Mouse (Mus musculus): ENCODE data around the gene Serpinb1a. TPM values are rescaled to one million over a fixed set of nuclear protein-coding genes. Genes with fewer than 3 reads are reported as not detected.
"Not testable (repeated sequence)": the region's sequence is repeated elsewhere in the genome, so short reads cannot be mapped to it uniquely, and the experiment has no call there.

Serpinb1a gene
- 598 and 670 TPM in 2 replicates for polyA plus RNA-seq (2015; fragmentation: Nextera tagmentation; extraction: Ambion mirVana)

- 21% methylated on average over 10 of the region's 10 CpGs for WGBS
- no peaks in the 10 kb centered on the region for H3K27me3 ChIP-seq (replicated peaks; ENCODE audit: control insufficient read depth, insufficient read depth, low read length)
- peak within 1 kb of the TSS; percentile 95 for H3K27ac ChIP-seq (ENCODE audit: low read depth, low read length)
- H3K4me2 ChIP-seq (replicated peaks; ENCODE audit: low read depth): peak within 1 kb of the TSS; percentile 68
- peak; percentile 35 for ATAC-seq
- peak within 1 kb of the TSS; percentile 44 for H3K4me3 ChIP-seq (ENCODE audit: low read depth, low read length)
- H3K9me3 ChIP-seq (ENCODE audit: control insufficient read depth): no peaks in the 10 kb centered on the region
- no peak for TF ChIP-seq CTCF (IDR thresholded peaks at IDR 0.05; ENCODE audit: low read depth)
- H3K9ac ChIP-seq (ENCODE audit: low read depth, low read length): peak within 1 kb of the TSS; percentile 53
- H3K4me1 ChIP-seq (replicated peaks; ENCODE audit: control insufficient read depth, insufficient read depth, low read length): peaks cover 8% of the 10 kb centered on the region
- peaks cover 16% of the 10 kb centered on the region for H3K36me3 ChIP-seq (ENCODE audit: control insufficient read depth, insufficient read depth)
Observed at GRCm38 (mm10) chr13:32850668-32851404, at the start of gene Serpinb1a. Serpinb1a (minus strand) TSS chr13:32851185.

- no peaks in the 10 kb centered on the region for H3K27me3 ChIP-seq (replicated peaks; ENCODE audit: control insufficient read depth, insufficient read depth, low read length)
- H3K36me3 ChIP-seq (ENCODE audit: control insufficient read depth, insufficient read depth): no peaks in the 10 kb centered on the region
- no peak overlapping the region for H3K9ac ChIP-seq (ENCODE audit: low read depth, low read length)
- no peaks in the 10 kb centered on the region for H3K4me1 ChIP-seq (replicated peaks; ENCODE audit: control insufficient read depth, insufficient read depth, low read length)
- H3K4me3 ChIP-seq (ENCODE audit: low read depth, low read length): no peak overlapping the region
- ATAC-seq: peak; percentile 49; the same call in 1 of the 2 replicates
- peak; percentile 79 for TF ChIP-seq CTCF (IDR thresholded peaks at IDR 0.05; ENCODE audit: low read depth)
- H3K4me2 ChIP-seq (replicated peaks; ENCODE audit: low read depth): no peak overlapping the region
- 10% methylated on average over 2 of the region's 2 CpGs for WGBS
- H3K9me3 ChIP-seq (ENCODE audit: control insufficient read depth): no peaks in the 10 kb centered on the region
- no peak overlapping the region for H3K27ac ChIP-seq (ENCODE audit: low read depth, low read length)
Observed at GRCm38 (mm10) chr13:32900639-32901038, 49.7 kb upstream of the Serpinb1a start.

- H3K9me3 ChIP-seq (ENCODE audit: control insufficient read depth); H3K36me3 ChIP-seq (ENCODE audit: control insufficient read depth, insufficient read depth); H3K4me2 ChIP-seq (replicated peaks; ENCODE audit: low read depth); H3K27ac ChIP-seq (ENCODE audit: low read depth, low read length); H3K4me1 ChIP-seq (replicated peaks; ENCODE audit: control insufficient read depth, insufficient read depth, low read length); H3K9ac ChIP-seq (ENCODE audit: low read depth, low read length); H3K4me3 ChIP-seq (ENCODE audit: low read depth, low read length); ATAC-seq; H3K27me3 ChIP-seq (replicated peaks; ENCODE audit: control insufficient read depth, insufficient read depth, low read length): not testable (repeated sequence)
- WGBS: 60% methylated on average over 1 of the region's 2 CpGs
Observed at GRCm38 (mm10) chr13:32899114-32899513, 48.1 kb upstream of the Serpinb1a start.

- H3K36me3 ChIP-seq (ENCODE audit: control insufficient read depth, insufficient read depth): no peaks in the 10 kb centered on the region
- no peak within 1 kb of the TSS for H3K27ac ChIP-seq (ENCODE audit: low read depth, low read length)
- no peak within 1 kb of the TSS for H3K9ac ChIP-seq (ENCODE audit: low read depth, low read length)
- no peak for TF ChIP-seq CTCF (IDR thresholded peaks at IDR 0.05; ENCODE audit: low read depth)
- H3K4me3 ChIP-seq (ENCODE audit: low read depth, low read length): no peak within 1 kb of the TSS
- no peaks in the 10 kb centered on the region for H3K4me1 ChIP-seq (replicated peaks; ENCODE audit: control insufficient read depth, insufficient read depth, low read length)
- no peaks in the 10 kb centered on the region for H3K27me3 ChIP-seq (replicated peaks; ENCODE audit: control insufficient read depth, insufficient read depth, low read length)
- H3K9me3 ChIP-seq (ENCODE audit: control insufficient read depth): no peaks in the 10 kb centered on the region
- no peak for ATAC-seq
- WGBS: 61% methylated on average over 2 of the region's 2 CpGs
- H3K4me2 ChIP-seq (replicated peaks; ENCODE audit: low read depth): no peak within 1 kb of the TSS
Observed at GRCm38 (mm10) chr13:32898111-32898510, 47.1 kb upstream of the Serpinb1a start, which contains the start of gene Serpinb1c. Serpinb1c (minus strand) TSS chr13:32898211.

- TF ChIP-seq CTCF (IDR thresholded peaks at IDR 0.05; ENCODE audit: low read depth): no peak
Observed at GRCm38 (mm10) chr13:32896931-32897330, 45.9 kb upstream of the Serpinb1a start.

GRCm38 (mm10) chr13:32884755-32885154, 33.8 kb upstream of the Serpinb1a start:
- ATAC-seq: no peak

More at GRCm38 (mm10) chr13:32896931-32897330, 45.9 kb upstream of the Serpinb1a start:
- Histone ChIP-seq H3K36me3 (ENCODE audit: control insufficient read depth, insufficient read depth) (no peaks in the 10 kb centered on the region), H3K9me3 (ENCODE audit: control insufficient read depth) (no peaks in the 10 kb centered on the region), H3K27ac (ENCODE audit: low read depth, low read length) (no peak overlapping the region), H3K4me2 (replicated peaks; ENCODE audit: low read depth) (no peak overlapping the region), H3K4me3 (ENCODE audit: low read depth, low read length) (no peak overlapping the region), H3K9ac (ENCODE audit: low read depth, low read length) (no peak overlapping the region), H3K27me3 (replicated peaks; ENCODE audit: control insufficient read depth, insufficient read depth, low read length) (no peaks in the 10 kb centered on the region), H3K4me1 (replicated peaks; ENCODE audit: control insufficient read depth, insufficient read depth, low read length) (no peaks in the 10 kb centered on the region)
- 77% methylated on average over 4 of the region's 4 CpGs for WGBS
- ATAC-seq: no peak

More at GRCm38 (mm10) chr13:32884755-32885154, 33.8 kb upstream of the Serpinb1a start:
- Histone ChIP-seq H3K36me3 (ENCODE audit: control insufficient read depth, insufficient read depth) (no peaks in the 10 kb centered on the region), H3K27me3 (replicated peaks; ENCODE audit: control insufficient read depth, insufficient read depth, low read length) (no peaks in the 10 kb centered on the region), H3K4me3 (ENCODE audit: low read depth, low read length) (no peak overlapping the region), H3K27ac (ENCODE audit: low read depth, low read length) (no peak overlapping the region), H3K4me1 (replicated peaks; ENCODE audit: control insufficient read depth, insufficient read depth, low read length) (no peaks in the 10 kb centered on the region), H3K9ac (ENCODE audit: low read depth, low read length) (no peak overlapping the region), H3K9me3 (ENCODE audit: control insufficient read depth) (no peaks in the 10 kb centered on the region), H3K4me2 (replicated peaks; ENCODE audit: low read depth) (no peak overlapping the region)
- no peak for TF ChIP-seq CTCF (IDR thresholded peaks at IDR 0.05; ENCODE audit: low read depth)

Data from intestine, postnatal 0 days (tissue).